In the genomic region with DNA sequence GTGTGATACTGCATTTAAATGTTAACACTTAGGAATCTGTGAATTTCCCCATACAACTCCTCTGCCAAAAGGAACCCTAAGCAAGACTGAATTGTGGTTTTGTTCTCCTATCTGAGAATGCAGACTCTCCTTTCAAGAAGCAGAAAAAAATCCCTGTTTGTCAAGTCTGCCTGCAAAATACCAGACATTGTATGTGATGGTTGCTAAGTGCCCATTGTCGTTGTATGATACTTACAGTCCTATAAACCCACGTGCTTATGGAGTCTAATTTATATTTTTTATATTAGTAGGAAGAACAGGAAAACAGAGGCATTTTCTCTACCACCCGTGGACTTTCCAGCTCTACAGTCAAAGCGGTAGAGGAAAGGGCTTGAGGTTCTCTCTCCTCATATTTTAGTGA, we compare ENCODE assay signal across 28 mouse cellular contexts.
A peak's percentile ranks its signal among the peaks of the same experiment; 100 is the strongest.
DNase-seq lines count a peak whose midpoint lies in the region; ATAC-seq lines count a peak whose summit lies in the region.
"Had no signal": no experiment of that assay in that cellular context is flagged by ENCODE, and none has a peak within 500 bp of the region (broad histone marks: within the 10 kb centered on the region; RNA-seq: fewer than 3 reads in every experiment).

No protein-coding gene starts in this region.

- H3K4me1 ChIP-seq in forebrain, embryonic 12.5 days: peaks cover 3% of the 10 kb centered on the region; the same call in 1 of the 2 replicates
- H3K4me1 ChIP-seq in forebrain, embryonic 10.5 days: no peaks in the 10 kb centered on the region
- no peaks in the 10 kb centered on the region for H3K4me1 ChIP-seq in heart, embryonic 12.5 days (replicated peaks)
- peaks cover 4% of the 10 kb centered on the region; the same call in 1 of the 2 replicates for H3K4me1 ChIP-seq in hindbrain, embryonic 13.5 days (replicated peaks)
- no peaks in the 10 kb centered on the region for H3K4me1 ChIP-seq in hindbrain, embryonic 11.5 days (replicated peaks; ENCODE audit: control insufficient read depth, insufficient read depth, low read length)
- no peaks in the 10 kb centered on the region for H3K4me1 ChIP-seq in midbrain, embryonic 11.5 days (ENCODE audit: control insufficient read depth, insufficient read depth, low read length)
- no peaks in the 10 kb centered on the region; the same call in 1 of the 2 replicates for H3K4me1 ChIP-seq in midbrain, embryonic 10.5 days
- H3K4me1 ChIP-seq: embryonic facial prominence, embryonic 13.5 days; embryonic facial prominence, embryonic 15.5 days; forebrain, embryonic 15.5 days had no signal

- H3K27me3 ChIP-seq in forebrain, embryonic 12.5 days: no peaks in the 10 kb centered on the region
- H3K27me3 ChIP-seq in forebrain, embryonic 10.5 days (ENCODE audit: poor library complexity, severe bottlenecking): no peaks in the 10 kb centered on the region
- H3K27me3 ChIP-seq in heart, embryonic 12.5 days (replicated peaks): no peaks in the 10 kb centered on the region
- H3K27me3 ChIP-seq in hindbrain, embryonic 13.5 days: no peaks in the 10 kb centered on the region
- no peaks in the 10 kb centered on the region for H3K27me3 ChIP-seq in hindbrain, embryonic 11.5 days (ENCODE audit: control insufficient read depth, insufficient read depth, low read length)
- no peaks in the 10 kb centered on the region for H3K27me3 ChIP-seq in midbrain, embryonic 11.5 days (ENCODE audit: control insufficient read depth, insufficient read depth, low read length)
- H3K27me3 ChIP-seq in midbrain, embryonic 10.5 days (ENCODE audit: low read depth, poor library complexity, severe bottlenecking): no peaks in the 10 kb centered on the region
- H3K27me3 ChIP-seq: CH12.LX; embryonic facial prominence, embryonic 13.5 days; embryonic facial prominence, embryonic 15.5 days; forebrain, embryonic 15.5 days; Patski had no signal

- no peak overlapping the region for H3K4me3 ChIP-seq in forebrain, embryonic 12.5 days (replicated peaks)
- H3K4me3 ChIP-seq in forebrain, embryonic 10.5 days: no peak overlapping the region
- H3K4me3 ChIP-seq in heart, embryonic 12.5 days: no peak overlapping the region
- no peak overlapping the region for H3K4me3 ChIP-seq in hindbrain, embryonic 13.5 days
- no peak overlapping the region for H3K4me3 ChIP-seq in hindbrain, embryonic 11.5 days (ENCODE audit: low read depth, low read length)
- H3K4me3 ChIP-seq in midbrain, embryonic 11.5 days (ENCODE audit: low read depth, low read length): no peak overlapping the region
- no peak overlapping the region for H3K4me3 ChIP-seq in midbrain, embryonic 10.5 days
- H3K4me3 ChIP-seq: embryonic facial prominence, embryonic 13.5 days; embryonic facial prominence, embryonic 15.5 days; erythroblast, embryonic 14.5 days; forebrain, embryonic 15.5 days had no signal

- H3K36me3 ChIP-seq in forebrain, embryonic 12.5 days (replicated peaks): no peaks in the 10 kb centered on the region
- H3K36me3 ChIP-seq in forebrain, embryonic 10.5 days (replicated peaks): no peaks in the 10 kb centered on the region
- H3K36me3 ChIP-seq in heart, embryonic 12.5 days: no peaks in the 10 kb centered on the region
- H3K36me3 ChIP-seq in hindbrain, embryonic 13.5 days: no peaks in the 10 kb centered on the region
- no peaks in the 10 kb centered on the region for H3K36me3 ChIP-seq in hindbrain, embryonic 11.5 days (ENCODE audit: control insufficient read depth, insufficient read depth, low read length)
- H3K36me3 ChIP-seq in midbrain, embryonic 11.5 days (ENCODE audit: control insufficient read depth, insufficient read depth, low read length): no peaks in the 10 kb centered on the region
- no peaks in the 10 kb centered on the region for H3K36me3 ChIP-seq in midbrain, embryonic 10.5 days
- H3K36me3 ChIP-seq: embryonic facial prominence, embryonic 13.5 days; embryonic facial prominence, embryonic 15.5 days; forebrain, embryonic 15.5 days; G1E had no signal

- DNase-seq in forebrain, embryonic 10.5 days (ENCODE audit: extremely low spot score, low spot score): no peak
- peak; percentile 22 for DNase-seq in heart, adult 11 months
- DNase-seq in hindbrain, embryonic 11.5 days (ENCODE audit: low spot score): no peak
- DNase-seq in midbrain, embryonic 11.5 days (ENCODE audit: low spot score, missing footprints): no peak
- DNase-seq in midbrain, embryonic 10.5 days (ENCODE audit: low spot score): no peak
- DNase-seq: adrenal gland, adult 8-10 months; adrenal gland, postnatal 14 days; adrenal gland, postnatal 36 days; B cell, adult 2 months; cerebellum, adult 11 months; cerebellum, adult 18-20 months; cerebellum, adult 8-10 months; cerebellum, adult 9-11 months; cerebellum, postnatal 14 days; cerebellum, postnatal 36 days; embryo, embryonic 11 days had no signal

- no peaks in the 10 kb centered on the region for H3K9me3 ChIP-seq in forebrain, embryonic 12.5 days
- no peaks in the 10 kb centered on the region for H3K9me3 ChIP-seq in forebrain, embryonic 10.5 days
- no peaks in the 10 kb centered on the region for H3K9me3 ChIP-seq in heart, embryonic 12.5 days (replicated peaks)
- no peaks in the 10 kb centered on the region for H3K9me3 ChIP-seq in hindbrain, embryonic 13.5 days
- no peaks in the 10 kb centered on the region for H3K9me3 ChIP-seq in hindbrain, embryonic 11.5 days (ENCODE audit: control insufficient read depth, low read length)
- no peaks in the 10 kb centered on the region for H3K9me3 ChIP-seq in midbrain, embryonic 11.5 days (ENCODE audit: control insufficient read depth, low read length)
- no peaks in the 10 kb centered on the region for H3K9me3 ChIP-seq in midbrain, embryonic 10.5 days (replicated peaks)
- H3K9me3 ChIP-seq: embryonic facial prominence, embryonic 13.5 days; embryonic facial prominence, embryonic 15.5 days; forebrain, embryonic 15.5 days; G1E had no signal

- 64% methylated on average over 4 of the region's 4 CpGs for WGBS in forebrain, embryonic 12.5 days
- WGBS in forebrain, embryonic 10.5 days: 81% methylated on average over 4 of the region's 4 CpGs
- 64% methylated on average over 4 of the region's 4 CpGs for WGBS in heart, embryonic 12.5 days
- 53% methylated on average over 4 of the region's 4 CpGs for WGBS in hindbrain, embryonic 13.5 days
- 71% methylated on average over 4 of the region's 4 CpGs for WGBS in hindbrain, embryonic 11.5 days
- WGBS in midbrain, embryonic 11.5 days: 60% methylated on average over 4 of the region's 4 CpGs
- 78% methylated on average over 4 of the region's 4 CpGs for WGBS in midbrain, embryonic 10.5 days

- ATAC-seq in forebrain, embryonic 12.5 days (ENCODE audit: low FRiP score): 0 out of 2 replicates have a peak, but pooled peaks have one; percentile 53
- ATAC-seq in heart, embryonic 12.5 days (ENCODE audit: insufficient number of reproducible peaks, low FRiP score): no peak
- ATAC-seq in hindbrain, embryonic 13.5 days (ENCODE audit: low FRiP score): peak; percentile 49; the same call in 1 of the 2 replicates
- no peak for ATAC-seq in hindbrain, embryonic 11.5 days (ENCODE audit: low FRiP score)
- ATAC-seq in midbrain, embryonic 11.5 days (ENCODE audit: low FRiP score): peak; percentile 50; the same call in 1 of the 2 replicates
- ATAC-seq: activated CD4-positive, CD25-positive, alpha-beta regulatory T cell, adult 4 months; CD4-positive, CD25-positive, alpha-beta regulatory T cell, adult 4 months; forebrain, embryonic 15.5 days; Patski had no signal

- H3K9ac ChIP-seq in forebrain, embryonic 12.5 days: no peak overlapping the region
- no peak overlapping the region for H3K9ac ChIP-seq in heart, embryonic 12.5 days
- H3K9ac ChIP-seq in hindbrain, embryonic 13.5 days: no peak overlapping the region
- no peak overlapping the region for H3K9ac ChIP-seq in hindbrain, embryonic 11.5 days (ENCODE audit: low read depth, low read length)
- no peak overlapping the region for H3K9ac ChIP-seq in midbrain, embryonic 11.5 days (ENCODE audit: low read length)
- H3K9ac ChIP-seq: embryonic facial prominence, embryonic 13.5 days; embryonic facial prominence, embryonic 15.5 days; forebrain, embryonic 15.5 days had no signal

- H3K27ac ChIP-seq in forebrain, embryonic 12.5 days: no peak overlapping the region
- no peak overlapping the region for H3K27ac ChIP-seq in forebrain, embryonic 10.5 days
- H3K27ac ChIP-seq in heart, embryonic 12.5 days (ENCODE audit: poor library complexity, severe bottlenecking): no peak overlapping the region
- no peak overlapping the region for H3K27ac ChIP-seq in hindbrain, embryonic 13.5 days
- H3K27ac ChIP-seq in hindbrain, embryonic 11.5 days (ENCODE audit: low read depth, low read length): no peak overlapping the region
- H3K27ac ChIP-seq in midbrain, embryonic 11.5 days (ENCODE audit: low read depth, low read length): no peak overlapping the region
- no peak overlapping the region for H3K27ac ChIP-seq in midbrain, embryonic 10.5 days (replicated peaks)
- H3K27ac ChIP-seq: embryonic facial prominence, embryonic 13.5 days; embryonic facial prominence, embryonic 15.5 days; forebrain, embryonic 15.5 days had no signal

- H3K4me2 ChIP-seq in forebrain, embryonic 12.5 days: no peak overlapping the region
- H3K4me2 ChIP-seq in heart, embryonic 12.5 days: no peak overlapping the region
- no peak overlapping the region for H3K4me2 ChIP-seq in hindbrain, embryonic 13.5 days
- no peak overlapping the region for H3K4me2 ChIP-seq in hindbrain, embryonic 11.5 days (replicated peaks; ENCODE audit: low read depth, low read length)
- no peak overlapping the region for H3K4me2 ChIP-seq in midbrain, embryonic 11.5 days
- H3K4me2 ChIP-seq: embryonic facial prominence, embryonic 13.5 days; embryonic facial prominence, embryonic 15.5 days; forebrain, embryonic 15.5 days had no signal

Comparison
In these comparisons a context has a peak if more than half of its experiments do, and no peak if none do; other contexts are left out.
1. ATAC-seq: peak in forebrain, embryonic 12.5 days (single experiment), hindbrain, embryonic 13.5 days (single experiment) and midbrain, embryonic 11.5 days (single experiment); none in heart, embryonic 12.5 days (single experiment) and hindbrain, embryonic 11.5 days (single experiment).